Mouse (Mus musculus) small intestine, adult 2 months (tissue): ENCODE data around the gene Fryl. TPM values are rescaled to one million over a fixed set of nuclear protein-coding genes. Genes with fewer than 3 reads are reported as not detected.

Source experiments
- H3K27ac ChIP-seq: fragments of 200-500 bp; 2 replicates; pipeline ENCODE4 v1.5.1; 2012; ENCODE audit warnings: low read depth, low read length, control low read depth, inconsistent platforms; ENCODE audit not compliant: insufficient read depth
- H3K27me3 ChIP-seq: fragments of 200-500 bp; 2 replicates; pipeline ENCODE4 v1.6.1; 2012; ENCODE audit warnings: mild to moderate bottlenecking, moderate library complexity, low read length, inconsistent platforms; ENCODE audit not compliant: control insufficient read depth, insufficient read depth
- H3K36me3 ChIP-seq: fragments of 200-500 bp; 2 replicates; pipeline ENCODE4 v1.6.1; 2012; ENCODE audit warnings: mild to moderate bottlenecking, low read length, control low read depth, inconsistent platforms; ENCODE audit not compliant: control insufficient read depth, insufficient read depth
- H3K4me1 ChIP-seq: fragments of 200-500 bp; 2 replicates; pipeline ENCODE4 v1.6.1; 2012; ENCODE audit warnings: low read length, inconsistent platforms, mixed read lengths; ENCODE audit not compliant: control insufficient read depth, insufficient read depth, insufficient read length
- H3K4me3 ChIP-seq: fragments of 200-500 bp; 2 replicates; pipeline ENCODE4 v1.5.1; 2012; ENCODE audit warnings: low read depth, mild to moderate bottlenecking, control low read depth, inconsistent platforms, low read length, moderate library complexity
- CTCF ChIP-seq: fragments of 200-500 bp; IDR thresholded peaks from 2 replicates; pipeline ENCODE4 v1.5.1; 2012; ENCODE audit warnings: low read depth, mild to moderate bottlenecking, control low read depth, inconsistent platforms, low read length, moderate library complexity, mixed read lengths; ENCODE audit not compliant: insufficient replicate concordance, insufficient read length; ENCODE audit errors: extremely low read depth
- POLR2A ChIP-seq: fragments of 200-500 bp; IDR thresholded peaks from 2 replicates; pipeline ENCODE4 v1.6.1; 2012; ENCODE audit warnings: low read depth, mild to moderate bottlenecking, control low read depth, inconsistent platforms, low read length, moderate library complexity
- WGBS: fragments of 180-500 bp; shearing (Covaris S2); methylation state at CpG from one replicate; pipeline ENCODE4 v1.1.7; 2018; 5-methylcytosine and 5-hydroxymethylcytosine counted together
- polyA plus RNA-seq: library from polyadenylated mRNA; depleted of rRNA; stranded (reverse); fragments of >200 nt; gene quantifications from 2 replicates; pipeline ENCODE4 v1.2.3, GENCODE M21; 2012

Fryl gene
- polyA plus RNA-seq, 1 experiment: 104 TPM

DNA sequence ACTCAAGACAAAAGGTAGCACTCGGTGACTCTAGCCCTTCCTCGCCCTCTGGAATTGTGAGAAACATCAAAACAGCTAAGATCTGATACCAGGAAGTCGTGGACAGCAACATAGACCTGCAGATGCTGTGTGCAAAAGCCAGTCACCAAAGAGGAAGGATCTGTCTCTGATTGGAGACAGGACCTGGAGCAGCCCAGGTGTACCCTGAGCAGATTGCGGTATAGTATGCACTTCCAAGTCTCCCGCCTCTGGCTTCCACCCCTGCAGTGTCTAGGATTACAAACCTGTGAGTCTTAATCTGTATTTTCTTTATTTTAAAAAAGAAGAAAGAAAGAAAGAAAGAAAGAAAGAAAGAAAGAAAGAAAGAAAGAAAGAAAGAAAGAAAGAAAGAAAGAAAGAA, 66.3 kb downstream of the Fryl start:
- H3K27ac ChIP-seq: peak overlapping the region; percentile 87
- H3K27me3 ChIP-seq: no peaks in the 10 kb centered on the region
- peak overlapping the region; percentile 54 for H3K4me3 ChIP-seq
- 20% methylated on average over 5 of the region's 5 CpGs for WGBS
- TF ChIP-seq POLR2A: no peak
- no peak for TF ChIP-seq CTCF
- H3K36me3 ChIP-seq: 0 out of 2 replicates have a peak, but pooled peaks cover 3% of the 10 kb centered on the region
- peaks cover 20% of the 10 kb centered on the region; the same call in 1 of the 2 replicates for H3K4me1 ChIP-seq

DNA sequence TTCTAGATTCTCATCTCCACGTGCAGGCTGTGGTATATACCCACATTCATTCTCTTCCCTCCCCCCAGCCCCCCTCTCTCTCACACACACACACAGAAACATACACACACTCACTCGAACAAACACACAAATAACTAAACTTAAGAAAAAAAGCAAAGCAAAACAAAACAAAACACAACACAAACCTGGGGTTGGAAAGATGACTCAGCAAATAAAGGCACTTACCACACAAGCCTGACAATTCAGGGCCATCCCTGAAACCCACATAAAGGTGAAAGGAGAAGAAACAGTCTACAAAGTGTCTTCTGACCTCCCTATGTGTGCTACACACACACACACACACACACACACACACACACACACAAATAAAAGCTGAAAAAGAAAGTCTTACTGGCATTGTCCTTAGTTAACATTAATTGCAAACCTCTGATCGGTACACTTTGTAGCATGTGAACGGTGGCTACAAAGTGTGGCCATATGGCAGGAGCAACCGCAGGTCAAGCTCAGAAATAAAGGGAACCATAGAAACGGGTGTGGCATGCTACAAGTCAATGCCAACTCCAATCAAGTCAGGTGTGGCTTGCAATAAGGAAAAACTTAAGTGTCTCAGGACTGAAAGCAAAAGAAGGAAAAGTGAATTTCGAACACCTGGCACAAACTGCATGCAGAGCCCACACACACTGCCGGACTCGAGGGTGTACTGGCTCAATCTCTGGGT, 66.8 kb downstream of the Fryl start:
- Histone ChIP-seq H3K27ac (peak overlapping the region; percentile 87), H3K4me1 (peaks cover 20% of the 10 kb centered on the region; the same call in 1 of the 2 replicates), H3K4me3 (peak overlapping the region; percentile 54), H3K27me3 (no peaks in the 10 kb centered on the region), H3K36me3 (0 out of 2 replicates have a peak, but pooled peaks cover under 1% of the 10 kb centered on the region)
- peak; percentile 55; the same call in 1 of the 2 replicates for TF ChIP-seq POLR2A
- no peak for TF ChIP-seq CTCF
- 25% methylated on average over 9 of the region's 9 CpGs for WGBS

DNA sequence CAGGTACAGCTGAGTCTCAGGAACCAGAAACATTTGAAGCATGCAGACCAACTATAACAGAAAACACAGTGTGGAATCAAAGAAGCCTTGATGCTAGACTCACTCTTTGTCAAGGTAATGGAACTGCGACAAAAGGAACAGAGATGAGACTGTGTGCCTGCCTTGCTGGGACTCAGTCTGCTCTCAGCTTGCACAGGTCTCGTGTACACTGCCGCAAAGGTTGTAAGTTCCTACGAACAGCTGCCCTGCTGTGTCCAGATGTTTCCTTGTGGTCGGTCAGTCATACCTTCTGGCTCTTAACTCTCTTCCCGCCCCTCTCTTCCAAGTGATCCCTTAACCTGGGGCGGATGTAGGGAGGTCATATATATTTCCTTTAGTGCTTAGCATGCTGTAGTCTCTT, 67.8 kb downstream of the Fryl start:
- H3K27me3 ChIP-seq: no peaks in the 10 kb centered on the region
- H3K36me3 ChIP-seq: no peaks in the 10 kb centered on the region; the same call in 1 of the 2 replicates
- WGBS: 32% methylated on average over 7 of the region's 7 CpGs
- H3K4me3 ChIP-seq: peak overlapping the region; percentile 26; the same call in 1 of the 2 replicates
- H3K27ac ChIP-seq: peak overlapping the region; percentile 52
- H3K4me1 ChIP-seq: peaks cover 19% of the 10 kb centered on the region; the same call in 1 of the 2 replicates
- TF ChIP-seq CTCF: no peak
- TF ChIP-seq POLR2A: no peak

DNA sequence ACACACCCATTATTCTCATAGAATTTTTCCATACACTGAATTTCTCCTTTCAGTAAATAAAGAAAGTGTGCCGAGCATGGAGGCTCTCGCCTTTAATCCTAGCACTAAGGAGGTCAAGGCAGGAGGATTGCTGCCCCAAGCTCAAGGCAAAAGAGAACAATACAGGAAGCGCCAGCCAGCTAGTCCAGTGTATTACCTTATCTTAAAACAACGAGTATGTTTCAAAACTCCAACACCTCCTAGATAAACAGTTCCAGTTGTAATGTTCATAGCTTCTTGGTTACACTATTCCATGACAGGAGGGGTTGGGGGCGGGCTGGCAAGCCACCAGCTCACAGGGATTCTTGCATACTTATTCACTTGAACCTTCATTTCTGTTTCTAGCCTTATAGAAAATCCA, 68.3 kb downstream of the Fryl start:
- Histone ChIP-seq H3K27ac (peak overlapping the region; percentile 52), H3K4me1 (peaks cover 20% of the 10 kb centered on the region; the same call in 1 of the 2 replicates), H3K27me3 (no peaks in the 10 kb centered on the region), H3K4me3 (no peak overlapping the region), H3K36me3 (no peaks in the 10 kb centered on the region; the same call in 1 of the 2 replicates)
- TF ChIP-seq CTCF (no peak), POLR2A (no peak)
- WGBS: 21% methylated on average over 5 of the region's 5 CpGs

DNA sequence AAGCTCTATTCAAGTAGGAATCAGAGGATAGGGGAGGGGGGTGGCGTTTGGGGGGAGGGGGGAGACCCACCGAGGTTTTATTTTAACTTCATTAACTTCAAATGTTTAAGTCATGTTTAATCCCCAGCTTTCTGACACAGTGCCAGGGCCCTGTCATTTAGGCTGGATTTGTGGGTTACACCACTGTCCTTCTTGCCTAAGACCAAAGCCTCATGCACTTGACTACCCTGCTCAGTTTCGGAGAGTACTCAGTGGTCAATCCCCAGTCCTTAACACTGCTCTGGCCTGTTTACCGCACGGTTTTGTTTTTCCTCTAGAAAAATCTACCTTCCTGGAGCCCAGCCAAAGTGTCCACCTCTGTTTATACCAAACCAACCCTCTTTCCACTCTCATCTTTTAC, 69.5 kb downstream of the Fryl start:
- TF ChIP-seq CTCF (no peak), POLR2A (no peak)
- no peak overlapping the region for H3K4me3 ChIP-seq
- peaks cover 20% of the 10 kb centered on the region; the same call in 1 of the 2 replicates for H3K4me1 ChIP-seq
- 59% methylated on average over 5 of the region's 5 CpGs for WGBS
- no peak overlapping the region for H3K27ac ChIP-seq
- no peaks in the 10 kb centered on the region for H3K27me3 ChIP-seq
- H3K36me3 ChIP-seq: no peaks in the 10 kb centered on the region; the same call in 1 of the 2 replicates

- Histone ChIP-seq H3K36me3 (no peaks in the 10 kb centered on the region; the same call in 1 of the 2 replicates), H3K4me1 (peaks cover 25% of the 10 kb centered on the region; the same call in 1 of the 2 replicates), H3K27me3 (no peaks in the 10 kb centered on the region), H3K4me3 (no peak overlapping the region), H3K27ac (peak overlapping the region; percentile 13; the same call in 1 of the 2 replicates)
- 22% methylated on average over 4 of the region's 4 CpGs for WGBS
- no peak for TF ChIP-seq CTCF
- TF ChIP-seq POLR2A: no peak
Observed at GRCm38 (mm10) chr5:73185424-73185823, 71.0 kb downstream of the Fryl start.

DNA sequence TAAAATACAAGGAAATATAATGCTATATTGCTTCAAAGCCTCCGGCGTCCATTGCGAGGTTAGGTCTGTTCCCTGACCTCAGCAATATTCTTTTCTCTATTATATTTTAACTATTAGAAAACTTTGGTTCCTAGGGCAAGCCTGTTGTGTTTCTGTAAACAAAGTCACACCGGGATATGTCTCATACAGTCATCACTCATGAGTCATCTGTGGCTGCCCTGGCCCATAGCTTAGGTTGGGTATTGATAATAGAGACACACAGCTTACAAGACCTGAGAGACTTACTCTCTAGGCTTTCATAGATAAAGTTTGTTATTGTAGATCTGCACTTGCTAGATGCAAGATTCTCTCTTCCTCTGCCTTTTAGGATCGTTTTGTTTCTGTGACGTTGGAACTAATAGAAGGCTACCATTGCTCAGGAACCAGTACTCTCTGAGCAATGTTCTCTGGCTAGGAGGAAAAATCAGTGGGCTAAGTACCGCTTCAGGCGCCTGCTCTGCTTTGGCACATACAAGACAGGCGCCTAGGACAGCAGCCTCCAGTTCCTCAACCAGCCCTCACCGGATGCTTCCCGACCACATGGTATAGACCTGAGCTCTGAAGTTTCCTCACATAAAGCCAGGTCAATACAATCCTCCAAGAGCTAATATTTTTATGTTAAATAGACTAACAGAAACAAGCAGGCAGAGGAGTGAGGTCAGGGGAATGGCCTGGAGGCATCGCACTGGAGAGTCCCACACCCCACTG, 73.5 kb downstream of the Fryl start:
- TF ChIP-seq POLR2A (no peak), CTCF (no peak)

More for the DNA sequence above, 73.5 kb downstream of the Fryl start:
- Histone ChIP-seq H3K36me3 (peaks cover 4% of the 10 kb centered on the region; the same call in 1 of the 2 replicates), H3K4me1 (peaks cover 25% of the 10 kb centered on the region; the same call in 1 of the 2 replicates), H3K27me3 (no peaks in the 10 kb centered on the region), H3K27ac (peak overlapping the region; percentile 88), H3K4me3 (no peak overlapping the region)
- 29% methylated on average over 12 of the region's 12 CpGs for WGBS
